Mouse (Mus musculus) adrenal gland, adult 8-10 months (tissue): ENCODE measurements around the gene Arl10. TPM values are rescaled to one million over a fixed set of nuclear protein-coding genes. Genes with fewer than 3 reads are reported as not detected.

Experiments used
- DNase-seq: peaks from one replicate; pipeline ENCODE4 v3.0.0; 2022
- total RNA-seq, 4 experiments: library from RNA; stranded (reverse); gene quantifications; 2 replicates each; pipeline ENCODE4 v1.2.4; 2022

Gene Arl10
- total RNA-seq: 10 to 100 TPM; 55.4 to 77.4 (median 62.0) TPM

- peak; percentile 69 for DNase-seq
Measured at GRCm38 (mm10) chr13:54574854-54575481, at the start of gene Arl10. TSS of gene Arl10 (plus strand) at chr13:54575015.

- peak; percentile 34 for DNase-seq
Measured at GRCm38 (mm10) chr13:54527140-54527539, 47.7 kb upstream of the Arl10 start.

DNA sequence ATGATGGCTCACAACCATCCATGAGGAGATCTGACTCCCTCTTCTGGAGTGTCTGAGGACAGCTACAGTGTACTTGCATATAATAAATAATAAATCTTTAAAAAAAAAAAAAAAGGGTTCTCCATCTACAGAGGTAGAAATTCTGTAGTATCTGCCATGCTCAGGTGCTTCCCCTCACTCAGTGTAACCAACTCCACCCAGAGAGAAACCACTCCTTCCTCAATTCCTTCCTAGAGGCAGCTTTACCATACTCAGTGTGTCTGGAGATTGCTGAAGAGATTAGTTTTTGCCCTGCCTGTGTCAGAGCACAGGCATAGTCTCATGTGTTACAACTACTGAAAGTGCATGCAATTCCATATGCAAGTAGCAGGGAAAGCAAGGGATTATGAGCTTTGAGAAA is 42.7 kb upstream of the Arl10 start:
- no peak for DNase-seq

DNA sequence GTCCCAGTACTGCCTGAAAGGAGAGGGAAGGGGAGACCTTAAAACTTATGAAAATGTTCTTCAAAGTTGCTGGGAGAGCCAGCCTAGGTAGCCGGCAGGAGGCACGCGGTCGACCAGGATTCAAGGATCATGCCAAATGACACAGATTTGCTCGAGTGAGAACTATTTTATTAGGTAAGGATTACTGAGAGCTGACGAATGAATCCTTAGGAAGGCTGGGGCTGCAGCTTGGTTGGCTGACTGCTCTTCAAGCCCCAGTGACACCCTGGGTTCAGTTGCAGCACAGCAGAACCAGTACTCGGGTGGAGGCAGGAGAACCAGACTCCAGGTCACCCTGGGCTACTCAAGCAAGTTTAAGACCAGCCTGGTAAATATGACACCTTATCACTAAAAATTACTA is 26.8 kb upstream of the Arl10 start:
- DNase-seq: no peak

GRCm38 (mm10) chr13:54556176-54556575 is 18.6 kb upstream of the Arl10 start:
- no peak for DNase-seq

- no peak for DNase-seq
Measured at GRCm38 (mm10) chr13:54556796-54557195, 18.0 kb upstream of the Arl10 start.

DNA sequence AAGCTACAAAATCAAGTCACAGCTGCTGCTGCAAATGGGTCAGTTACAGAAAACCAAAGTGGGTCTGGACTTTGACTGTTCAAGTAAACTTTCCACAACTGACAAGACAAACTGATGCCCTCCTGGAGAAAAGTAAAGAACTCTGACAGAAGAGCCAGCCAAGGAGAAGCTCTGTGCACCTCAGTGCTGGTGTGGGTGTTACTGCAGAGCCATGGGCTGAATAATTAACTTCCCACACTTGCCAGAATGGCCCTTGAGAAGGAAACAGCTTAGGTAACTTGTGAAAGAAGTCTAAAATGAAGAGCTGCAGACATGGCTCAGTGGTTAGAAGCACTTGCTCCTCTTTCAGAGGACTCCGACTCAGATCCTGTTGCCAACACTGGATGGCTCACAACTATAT is 17.2 kb upstream of the Arl10 start:
- no peak for DNase-seq

DNA sequence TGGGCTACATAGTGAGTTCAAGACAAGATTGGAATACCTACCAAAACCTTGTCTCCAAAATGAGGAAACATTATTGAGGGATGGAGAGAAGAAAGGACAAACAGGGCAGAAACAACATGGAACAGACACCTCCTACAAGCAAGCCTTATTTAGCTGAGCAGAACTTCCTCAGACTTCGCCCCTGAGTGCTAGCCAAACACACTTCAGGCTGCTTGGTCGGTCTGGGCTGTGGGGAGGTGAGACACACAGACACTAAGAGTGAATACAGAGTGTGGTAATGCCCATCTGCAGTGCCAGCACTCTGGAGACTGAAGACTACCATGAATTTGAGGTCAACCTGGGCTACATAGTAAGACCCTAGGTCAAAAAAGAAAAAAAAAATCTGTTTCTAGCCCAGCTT is 15.2 kb upstream of the Arl10 start:
- DNase-seq: no peak

GRCm38 (mm10) chr13:54560608-54561007 is 14.2 kb upstream of the Arl10 start:
- DNase-seq: no peak

- no peak for DNase-seq
Measured at GRCm38 (mm10) chr13:54562562-54562961, 12.3 kb upstream of the Arl10 start.

DNA sequence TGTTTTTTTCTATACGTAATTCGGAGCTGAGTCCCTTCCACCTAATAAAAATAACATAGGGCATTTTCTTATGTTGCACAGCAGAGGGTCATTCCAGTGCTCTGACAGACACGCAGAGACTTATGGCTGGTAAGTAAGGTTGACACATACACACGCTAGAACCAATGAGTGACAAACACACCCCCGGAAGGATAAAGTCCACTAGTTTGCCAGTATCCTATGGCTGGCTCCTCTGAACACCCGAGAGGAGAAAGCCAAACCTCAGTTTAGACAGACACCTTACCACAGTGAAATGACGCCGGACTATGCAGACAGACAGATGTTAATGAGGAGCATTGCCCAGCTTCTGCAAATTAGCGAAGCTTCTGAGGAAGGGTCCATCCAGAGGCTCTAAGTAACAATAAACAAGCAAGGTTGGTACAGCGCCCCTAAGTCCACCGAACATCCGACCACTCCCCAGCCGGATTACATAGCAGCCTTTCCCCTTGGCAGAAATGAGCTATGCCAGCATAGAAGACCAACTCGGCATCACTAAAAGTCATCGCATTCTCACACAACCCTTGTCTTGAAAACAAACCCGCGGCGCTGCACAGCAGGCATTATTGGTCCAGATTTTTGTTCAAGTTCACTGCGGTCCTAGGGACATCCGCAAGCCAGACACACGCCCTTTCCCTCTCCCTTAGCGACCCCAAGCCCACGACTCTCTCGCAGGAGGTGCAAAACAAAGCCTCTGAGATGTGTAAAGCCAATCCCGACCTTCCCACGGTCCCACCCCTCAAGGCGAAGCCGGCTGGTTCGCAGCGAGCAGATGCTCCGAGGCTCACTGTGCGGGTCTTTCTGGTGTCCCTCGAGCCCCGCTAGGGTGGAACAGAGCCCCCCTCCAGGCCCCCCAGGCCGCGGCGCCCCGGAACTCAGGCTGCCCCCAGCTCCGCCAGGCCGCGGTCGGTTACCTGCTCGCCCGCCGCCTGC is 10.3 kb upstream of the Arl10 start:
- no peak for DNase-seq

DNA sequence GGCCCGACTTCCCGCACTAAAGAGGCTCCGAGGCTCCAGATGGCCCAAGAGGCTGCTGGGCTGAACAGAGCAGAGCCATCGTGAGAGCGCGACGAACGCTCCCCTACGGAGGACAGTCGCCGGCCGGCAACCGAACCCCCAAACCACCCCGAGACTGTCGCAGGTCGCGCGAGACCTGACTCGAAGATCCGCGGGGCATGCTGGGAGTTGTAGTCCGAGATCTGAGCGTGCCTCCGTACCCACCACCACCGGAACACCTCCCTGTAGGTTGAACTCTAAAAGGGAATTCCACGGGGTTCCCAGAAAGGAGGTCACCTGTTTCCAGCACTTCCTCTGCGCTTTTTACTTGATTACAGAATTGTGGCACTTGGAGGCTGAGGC is 9.6 kb upstream of the Arl10 start, which contains the start of gene 4833439L19Rik:
Gene 4833439L19Rik (minus strand): TSS at position 235 of the 381 bp plus-strand sequence.
- DNase-seq: peak; percentile 92

DNA sequence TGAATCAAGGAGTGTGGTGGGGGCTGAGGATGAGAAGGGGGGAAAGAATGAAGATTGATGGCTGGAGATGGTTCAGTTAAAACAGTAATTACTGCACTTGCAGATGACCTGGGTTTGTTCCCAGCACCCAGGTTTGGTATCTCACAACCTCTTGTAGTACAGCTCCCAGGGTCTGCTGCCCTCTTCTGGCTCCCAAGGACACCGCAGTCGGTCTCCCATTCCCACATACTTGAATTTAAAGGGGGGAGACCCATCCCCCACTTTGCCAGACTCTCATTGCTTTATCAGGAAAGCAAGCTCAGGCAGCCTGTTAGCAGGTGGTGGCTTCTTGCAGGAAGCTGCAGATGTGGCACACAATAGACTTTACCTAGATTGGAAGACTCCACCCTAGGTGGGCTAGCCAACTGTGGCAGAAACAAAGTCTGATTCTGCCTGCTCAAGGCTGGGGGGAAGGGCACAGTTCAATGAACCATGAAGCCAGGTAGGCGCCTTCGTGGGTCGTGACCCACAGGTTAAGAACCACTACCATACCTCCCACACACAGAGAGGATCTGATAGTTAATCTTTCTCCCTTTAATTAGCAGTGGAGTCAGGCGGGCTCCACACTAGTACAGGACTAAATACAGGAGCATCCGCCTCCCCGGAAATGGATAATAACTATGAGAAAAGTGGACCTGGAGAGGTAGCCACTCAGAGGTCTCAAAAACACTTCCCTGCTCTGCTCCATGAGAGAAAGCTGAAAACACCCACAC is 9.0 kb upstream of the Arl10 start:
- DNase-seq: no peak

DNA sequence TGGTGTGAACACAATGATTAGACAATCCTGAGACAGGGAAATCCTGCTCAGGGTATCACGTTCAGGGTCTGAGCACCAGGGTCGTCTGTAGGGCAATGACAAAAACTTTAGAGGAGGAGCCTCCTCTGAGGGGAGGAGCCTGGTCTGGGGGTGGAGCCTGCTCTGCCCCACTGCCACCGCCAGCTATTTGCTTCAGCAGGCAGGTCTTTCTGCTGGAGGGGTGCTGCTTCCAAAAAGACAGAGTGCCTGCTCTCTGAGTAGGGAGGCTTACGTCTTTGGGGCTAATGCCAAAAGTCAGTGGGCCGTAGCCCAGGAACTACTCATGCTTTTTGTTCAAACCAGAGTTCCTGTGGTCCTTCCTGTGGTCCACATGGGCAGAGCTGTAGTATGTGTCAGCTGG is 6.4 kb upstream of the Arl10 start:
- DNase-seq: no peak

- DNase-seq: no peak
Measured at GRCm38 (mm10) chr13:54569282-54569681, 5.5 kb upstream of the Arl10 start.

DNA sequence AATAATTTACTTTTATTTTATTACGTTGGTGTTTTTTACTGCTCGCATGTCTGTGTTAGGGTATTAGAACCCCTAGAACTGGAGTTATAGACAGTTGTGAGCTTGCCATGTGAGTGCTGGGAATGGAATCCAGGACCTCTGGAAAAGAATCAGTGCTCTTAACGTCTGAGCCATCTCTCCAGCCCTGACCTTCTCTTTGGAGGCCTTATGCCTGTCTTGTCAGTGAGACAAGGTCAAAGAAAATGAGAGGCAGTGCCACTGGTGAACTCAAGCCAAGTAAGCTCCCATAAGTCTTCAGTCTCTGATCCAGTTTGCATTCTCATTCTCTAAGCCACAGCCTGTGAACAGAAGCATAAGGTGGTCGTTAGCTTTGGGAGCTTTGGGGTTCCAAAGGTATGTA is 4.1 kb upstream of the Arl10 start:
- DNase-seq: peak; percentile 78

DNA sequence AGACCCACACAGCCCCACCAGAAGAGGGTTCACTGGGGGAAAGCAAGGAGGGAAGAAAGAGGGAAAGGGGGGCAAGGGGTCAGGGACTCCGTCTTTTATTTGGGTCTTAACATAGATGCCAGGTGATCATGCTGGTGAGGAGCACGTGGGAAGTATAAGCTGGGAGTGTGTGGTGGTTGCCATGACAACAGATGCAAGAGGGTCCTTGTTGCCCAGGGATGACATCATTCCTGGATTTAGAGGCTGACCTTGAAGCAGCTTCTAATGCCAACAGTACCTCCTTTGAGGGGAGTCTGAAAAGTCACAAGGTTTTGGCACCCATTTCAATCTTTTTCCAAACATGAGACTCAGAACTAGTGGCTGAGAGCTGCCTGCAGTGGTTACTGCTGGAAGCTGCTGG is 3.2 kb upstream of the Arl10 start:
- no peak for DNase-seq

DNA sequence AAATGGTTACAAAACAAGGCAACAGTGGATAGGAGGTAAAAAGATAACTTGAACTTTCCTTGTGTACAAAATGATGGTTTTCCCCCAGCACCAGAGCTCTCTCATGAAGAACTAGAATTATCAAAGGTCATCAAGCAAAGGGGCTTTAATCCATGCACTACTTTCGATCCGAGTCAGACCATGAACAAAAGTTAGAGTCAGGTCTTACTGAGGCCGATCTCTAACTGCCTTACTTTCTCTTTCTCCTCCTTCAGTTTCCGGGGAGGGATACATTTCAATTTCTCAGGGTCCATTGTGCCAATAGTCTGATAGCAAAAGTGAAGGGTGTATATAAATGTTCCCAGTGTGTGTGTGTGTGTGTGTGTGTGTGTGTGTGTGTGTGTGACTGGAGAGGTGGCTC is 2.2 kb upstream of the Arl10 start:
- no peak for DNase-seq

DNA sequence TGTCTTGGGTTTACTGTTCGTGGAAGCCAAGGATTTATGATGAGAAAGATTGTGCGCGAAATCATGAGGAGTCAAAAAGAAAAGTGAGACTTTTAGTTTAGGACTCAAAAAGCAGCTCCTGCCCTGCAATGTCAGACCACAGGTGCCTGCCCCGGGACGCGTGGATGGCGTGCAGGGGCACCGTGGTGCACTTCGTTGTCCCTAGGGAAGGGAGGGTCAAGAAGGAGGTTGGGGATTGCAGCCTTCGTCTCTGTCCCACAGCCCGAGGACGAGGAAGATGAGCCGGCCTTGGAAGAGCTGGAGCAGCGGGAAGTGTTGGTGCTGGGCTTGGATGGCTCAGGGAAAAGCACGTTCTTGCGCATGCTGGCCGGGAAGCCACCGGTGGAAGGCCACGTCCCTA is 674 bp downstream of the Arl10 start:
- no peak for DNase-seq

DNA sequence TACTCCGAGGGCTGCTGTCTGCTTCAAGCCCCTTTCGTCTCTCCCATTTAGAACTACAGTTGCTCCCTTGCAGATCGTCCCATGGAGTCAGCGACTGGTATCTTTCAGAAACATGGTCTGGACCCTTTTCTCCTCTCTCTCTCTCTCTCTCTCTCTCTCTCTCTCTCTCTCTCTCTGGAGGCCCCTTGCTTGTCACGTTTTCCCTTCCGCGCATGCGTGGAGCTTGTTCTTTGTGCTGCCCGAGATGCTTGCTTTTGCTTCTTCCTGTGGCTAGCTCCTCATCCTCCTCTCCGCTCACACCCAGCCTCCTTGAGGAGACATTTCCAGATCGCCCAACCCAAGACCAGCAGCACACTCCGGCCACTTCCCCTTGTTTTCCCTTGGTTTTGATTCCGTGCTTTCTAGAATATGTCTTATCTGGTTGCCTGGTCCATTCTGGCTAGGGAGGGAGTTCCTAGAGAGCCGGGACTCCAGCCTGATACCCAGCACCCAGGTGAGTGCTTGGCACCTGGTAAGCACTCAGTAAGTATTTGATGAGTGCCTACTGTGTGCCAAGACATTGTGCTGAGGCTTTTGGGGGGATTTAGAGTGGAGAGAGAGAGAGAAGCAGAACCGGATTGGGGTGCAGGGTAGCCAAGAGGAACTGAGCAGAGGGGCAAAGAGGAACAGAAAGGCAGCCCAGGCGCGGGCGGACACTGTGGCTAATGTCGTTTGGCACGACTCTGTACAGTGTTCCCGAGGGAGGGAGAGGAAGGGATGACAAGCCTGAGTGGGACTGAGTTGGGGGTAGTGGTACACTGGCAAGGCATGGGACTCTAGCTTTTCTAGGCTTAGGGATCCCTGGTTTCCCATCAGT is 3.1 kb downstream of the Arl10 start:
- no peak for DNase-seq

- DNase-seq: no peak
Measured at GRCm38 (mm10) chr13:54581385-54581784, 6.6 kb downstream of the Arl10 start.

DNA sequence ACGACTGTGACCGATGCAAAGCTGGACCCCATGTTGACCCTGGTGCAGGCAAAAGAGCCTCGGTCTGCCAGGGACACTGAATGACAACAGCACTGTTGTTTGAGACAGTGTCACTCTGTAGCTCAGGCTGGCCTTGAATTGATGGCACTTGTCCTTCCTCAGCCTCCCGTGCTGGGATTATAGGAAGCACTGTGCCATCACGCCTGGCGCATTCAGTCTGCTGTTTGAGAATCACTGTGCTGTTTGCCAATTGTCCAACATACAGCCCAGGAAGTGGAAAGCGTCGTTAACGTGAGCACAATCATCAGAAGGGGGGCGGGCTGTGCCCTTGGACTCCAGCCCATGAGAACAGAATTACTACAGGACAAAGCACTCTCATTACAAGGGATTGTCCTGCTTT is 7.3 kb downstream of the Arl10 start:
- DNase-seq: peak; percentile 56
